Mouse (Mus musculus) hindbrain, embryonic 16.5 days (tissue): ENCODE data around the gene Zfp319. TPM values are rescaled to one million over a fixed set of nuclear protein-coding genes. Genes with fewer than 3 reads are reported as not detected.
A peak's percentile ranks its signal among the peaks of the same experiment; 100 is the strongest.

Source experiments
- ATAC-seq: fragments of 200-750 bp; cut with Nextera tagmentation; 2 replicates; pipeline ENCODE4 v1.8.0; 2017; ENCODE audit warnings: moderate TSS enrichment, moderate library complexity
- H3K27ac ChIP-seq: fragments of 300-500 bp; sonication (generic); 2 replicates; pipeline ENCODE4 v1.5.1; 2014; ENCODE audit warnings: low read depth, mild to moderate bottlenecking, control low read depth, low read length, moderate library complexity
- H3K27me3 ChIP-seq: fragments of 300-500 bp; sonication (generic); replicated peaks from 2 replicates; pipeline ENCODE4 v1.6.1; 2014; ENCODE audit warnings: low read length; ENCODE audit not compliant: control insufficient read depth, insufficient read depth
- H3K36me3 ChIP-seq: fragments of 300-500 bp; sonication (generic); 2 replicates; pipeline ENCODE4 v1.6.1; 2014; ENCODE audit warnings: mild to moderate bottlenecking, low read length, moderate library complexity, mixed read lengths; ENCODE audit not compliant: control insufficient read depth, insufficient read depth
- H3K4me1 ChIP-seq: fragments of 300-500 bp; sonication (generic); 2 replicates; pipeline ENCODE4 v1.6.1; 2014; ENCODE audit warnings: low read depth, low read length; ENCODE audit not compliant: control insufficient read depth, insufficient read depth
- H3K4me2 ChIP-seq: fragments of 300-500 bp; sonication (generic); 2 replicates; pipeline ENCODE4 v1.6.1; 2014; ENCODE audit warnings: mild to moderate bottlenecking, low read length, control low read depth, moderate library complexity
- H3K4me3 ChIP-seq: fragments of 300-500 bp; sonication (generic); 2 replicates; pipeline ENCODE4 v1.5.1; 2014; ENCODE audit warnings: mild to moderate bottlenecking, low read length, control low read depth, moderate library complexity
- H3K9ac ChIP-seq: fragments of 300-500 bp; sonication (generic); 2 replicates; pipeline ENCODE4 v1.6.1; 2014; ENCODE audit warnings: low read depth, mild to moderate bottlenecking, control low read depth, low read length, moderate library complexity
- H3K9me3 ChIP-seq: fragments of 300-500 bp; sonication (generic); 2 replicates; pipeline ENCODE4 v1.6.1; 2014; ENCODE audit warnings: mild to moderate bottlenecking, low read length, moderate library complexity; ENCODE audit not compliant: control insufficient read depth
- WGBS: fragments of 180-500 bp; shearing (Covaris S2); extraction: QIAGEN DNeasy Blood & Tissue Kit; methylation state at CpG from one replicate; pipeline ENCODE4 v1.1.7; 2014; 5-methylcytosine and 5-hydroxymethylcytosine counted together
- polyA plus RNA-seq: library from polyadenylated mRNA; unstranded; fragments of >200 nt; fragmentation: Nextera tagmentation; extraction: Ambion mirVana; gene quantifications from 2 replicates; pipeline ENCODE4 v1.2.1, GENCODE M21; 2015

Zfp319 gene
- polyA plus RNA-seq, 1 experiment from 2014 or later: 12.1 TPM

DNA sequence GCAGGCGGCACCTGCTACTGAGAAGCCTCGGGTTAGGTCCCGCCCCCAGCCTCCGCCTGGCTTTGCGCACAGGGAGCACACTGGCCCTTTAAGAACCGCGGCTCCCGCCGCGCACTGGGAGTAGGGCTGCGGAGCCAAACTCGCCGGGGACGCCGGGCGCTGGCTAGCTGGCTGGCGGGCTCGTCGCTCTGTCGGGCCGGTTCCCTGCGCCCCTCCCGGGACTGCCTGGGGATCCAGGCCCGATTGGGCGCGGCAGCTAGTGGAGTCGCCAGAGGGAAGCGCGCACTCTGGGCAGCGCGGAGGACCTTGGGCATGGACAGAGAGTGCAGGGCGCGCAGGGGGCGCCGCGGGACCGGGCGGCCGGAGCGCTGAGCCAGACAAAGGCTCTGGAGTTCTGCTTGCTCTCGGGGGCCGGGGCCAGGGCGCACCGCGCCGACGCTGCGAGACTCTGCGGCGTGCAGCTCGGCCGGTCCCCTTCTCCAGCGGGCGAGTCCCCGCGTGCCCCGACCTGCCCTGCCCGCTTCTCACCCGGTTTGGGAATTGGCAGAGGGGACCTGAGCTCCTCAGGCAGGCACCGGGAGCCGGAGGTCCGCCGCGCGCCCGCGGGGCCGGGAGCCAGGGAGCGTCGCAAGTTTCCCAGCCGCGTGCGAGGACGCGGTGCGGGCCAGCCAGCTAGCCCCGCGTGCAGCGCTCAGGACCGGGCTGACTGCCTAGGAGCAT lies 20.6 kb upstream of the Zfp319 start, which contains the start of gene Mmp15:
Gene Mmp15, plus strand, starts transcription at position 118 of the 720 bp plus-strand sequence.
- Histone ChIP-seq H3K36me3 (no peaks in the 10 kb centered on the region), H3K4me1 (peaks cover 36% of the 10 kb centered on the region), H3K4me3 (peak within 1 kb of the TSS; percentile 82), H3K27ac (peak within 1 kb of the TSS; percentile 87), H3K27me3 (no peaks in the 10 kb centered on the region), H3K9me3 (no peaks in the 10 kb centered on the region), H3K4me2 (peak within 1 kb of the TSS; percentile 93), H3K9ac (peak within 1 kb of the TSS; percentile 86)
- peak; percentile 70 for ATAC-seq
- 0% methylated on average over 72 of the region's 80 CpGs for WGBS

DNA sequence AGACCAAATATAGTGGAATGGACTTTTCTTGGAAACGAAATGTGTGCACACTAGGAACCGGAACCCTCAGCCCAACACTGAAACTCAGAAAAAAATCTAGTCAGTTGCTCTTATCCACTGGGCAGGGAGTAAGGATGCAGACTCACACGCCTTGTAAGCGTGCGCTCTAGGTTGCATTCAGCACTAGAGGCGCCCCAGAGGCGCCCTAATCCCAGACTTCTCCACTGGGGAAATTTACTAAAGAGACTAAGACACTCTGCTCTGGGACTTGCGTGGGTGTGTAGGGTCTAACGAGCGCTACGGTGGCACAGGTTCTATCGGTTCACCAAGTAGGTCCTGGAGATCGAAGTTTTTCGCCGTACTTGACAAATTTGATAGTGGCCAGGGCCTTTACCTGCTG lies 19.7 kb upstream of the Zfp319 start:
- Histone ChIP-seq H3K9ac (0 out of 2 replicates have a peak overlapping the region, but pooled peaks have one; percentile 86), H3K4me3 (peak overlapping the region; percentile 82), H3K9me3 (no peaks in the 10 kb centered on the region), H3K4me1 (peaks cover 42% of the 10 kb centered on the region), H3K4me2 (peak overlapping the region; percentile 93), H3K36me3 (no peaks in the 10 kb centered on the region), H3K27ac (no peak overlapping the region), H3K27me3 (no peaks in the 10 kb centered on the region)
- ATAC-seq: no peak
- 2% methylated on average over 15 of the region's 15 CpGs for WGBS

DNA sequence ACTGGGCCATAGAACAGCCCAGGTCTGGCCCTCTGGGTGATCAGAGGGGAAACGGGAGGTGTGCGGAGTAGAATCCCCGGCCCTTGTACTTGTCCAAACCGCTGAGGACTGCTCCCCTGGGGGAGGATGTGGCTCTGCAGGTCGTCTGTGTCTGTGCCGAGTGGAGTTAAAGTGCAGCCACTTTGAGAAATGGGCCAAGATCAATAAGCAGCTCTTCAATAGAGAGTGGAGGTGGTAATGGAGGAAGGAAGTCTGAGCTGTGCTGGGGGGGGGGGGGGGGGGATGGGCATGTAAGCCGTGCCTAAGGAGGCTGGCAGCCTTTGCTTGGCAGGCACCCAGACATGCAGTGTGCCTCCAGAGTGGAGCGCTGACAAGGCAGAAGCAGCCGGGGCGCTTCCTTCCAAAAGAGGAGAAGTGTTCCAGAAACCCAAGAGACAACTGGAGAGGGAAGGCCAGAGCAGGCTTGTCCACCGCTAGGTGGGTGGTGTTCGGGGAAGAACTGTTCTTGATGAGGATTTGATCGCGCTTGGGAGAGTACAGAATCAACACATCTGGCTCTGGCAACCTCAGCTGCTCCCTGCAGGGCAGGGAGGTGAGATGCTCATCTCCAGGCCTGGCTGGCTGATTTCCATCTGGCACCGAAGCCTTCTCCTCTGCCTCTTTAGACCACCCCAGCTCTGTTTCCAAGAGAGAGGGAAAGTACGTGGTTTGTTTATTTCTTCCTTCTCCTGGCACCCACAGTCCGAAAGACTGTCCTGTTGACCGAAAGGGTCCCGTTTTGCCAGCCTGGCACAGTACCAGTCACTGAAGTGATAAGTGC lies 17.3 kb upstream of the Zfp319 start:
- H3K9me3 ChIP-seq: no peaks in the 10 kb centered on the region
- H3K36me3 ChIP-seq: peaks cover under 1% of the 10 kb centered on the region
- peak overlapping the region; percentile 27 for H3K4me2 ChIP-seq
- peak overlapping the region; percentile 41 for H3K27ac ChIP-seq
- H3K27me3 ChIP-seq: no peaks in the 10 kb centered on the region
- WGBS: 37% methylated on average over 19 of the region's 19 CpGs
- ATAC-seq: peak; percentile 25
- H3K4me3 ChIP-seq: no peak overlapping the region
- H3K4me1 ChIP-seq: peaks cover 30% of the 10 kb centered on the region
- no peak overlapping the region for H3K9ac ChIP-seq

DNA sequence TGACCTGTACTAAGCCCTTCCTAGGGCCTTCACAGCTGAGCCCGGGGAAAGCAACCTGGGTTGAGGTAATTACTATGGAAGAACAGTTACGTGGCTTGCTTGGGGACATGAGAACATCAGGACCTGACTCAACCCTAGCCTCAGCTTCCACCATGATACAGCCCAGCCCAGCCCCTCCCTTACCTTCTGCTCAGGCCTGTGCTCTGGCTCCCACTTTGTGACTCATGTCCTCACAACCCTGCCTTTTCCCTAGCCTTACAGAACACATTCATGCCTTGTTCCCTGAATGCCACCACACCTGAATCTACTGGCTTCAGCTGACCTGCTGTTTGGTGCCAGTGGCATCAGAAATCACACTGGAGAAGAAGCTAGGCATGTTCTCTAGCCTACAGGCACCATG lies 16.6 kb upstream of the Zfp319 start:
- Histone ChIP-seq H3K27ac (peak overlapping the region; percentile 26; the same call in 1 of the 2 replicates), H3K4me2 (no peak overlapping the region), H3K9me3 (no peaks in the 10 kb centered on the region), H3K36me3 (peaks cover 7% of the 10 kb centered on the region), H3K4me3 (no peak overlapping the region), H3K27me3 (no peaks in the 10 kb centered on the region), H3K4me1 (peaks cover 24% of the 10 kb centered on the region), H3K9ac (no peak overlapping the region)
- 91% methylated on average over 2 of the region's 2 CpGs for WGBS
- no peak for ATAC-seq

DNA sequence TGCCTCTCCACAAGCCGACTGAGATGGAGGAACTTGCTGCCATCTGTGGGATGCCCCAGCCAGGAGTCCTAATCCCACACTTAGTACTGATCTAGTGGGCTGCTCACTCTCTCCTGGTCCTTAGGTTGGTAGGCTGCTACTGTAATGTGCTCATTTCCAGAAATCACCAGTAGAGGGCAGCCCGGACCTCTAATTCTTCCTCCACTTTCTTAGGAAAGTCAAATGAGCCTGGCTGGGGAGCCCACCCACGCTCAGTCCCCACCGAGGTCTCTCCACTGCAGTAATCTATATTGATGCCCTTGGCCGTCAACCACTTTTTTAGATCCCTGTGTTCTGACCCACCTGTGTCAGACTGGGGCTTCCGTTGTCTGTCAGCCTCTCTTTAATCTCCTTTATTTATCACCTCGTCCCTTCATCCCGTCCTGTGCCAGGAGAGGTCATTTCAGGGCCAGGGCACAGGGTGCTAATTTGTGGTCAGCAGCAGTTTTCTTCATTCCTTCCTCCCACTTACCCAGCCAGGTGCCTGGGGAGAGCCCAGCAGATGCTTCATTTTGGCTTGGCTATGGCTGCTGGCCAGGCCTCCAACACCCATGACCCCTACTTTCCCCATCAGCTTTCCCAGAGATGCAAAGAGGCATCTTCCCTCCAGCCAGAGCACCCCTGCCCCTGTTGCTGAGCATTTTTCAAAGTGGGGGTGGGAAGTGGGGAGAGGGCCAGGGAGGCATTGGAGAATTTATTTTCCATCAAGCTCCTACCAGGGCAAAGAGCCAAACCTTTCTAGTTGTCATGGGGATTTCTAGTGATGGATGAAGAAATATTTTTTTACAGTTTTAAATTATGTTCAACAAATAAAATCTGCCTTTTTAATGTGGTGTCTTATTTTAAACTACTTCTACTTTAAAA lies 15.1 kb upstream of the Zfp319 start:
- peaks cover 11% of the 10 kb centered on the region for H3K36me3 ChIP-seq
- H3K9me3 ChIP-seq: no peaks in the 10 kb centered on the region
- H3K27me3 ChIP-seq: no peaks in the 10 kb centered on the region
- ATAC-seq: peak; percentile 52
- H3K4me2 ChIP-seq: no peak overlapping the region
- no peak overlapping the region for H3K9ac ChIP-seq
- H3K4me1 ChIP-seq: peaks cover 23% of the 10 kb centered on the region
- no peak overlapping the region for H3K4me3 ChIP-seq
- WGBS: 22% methylated on average over 8 of the region's 8 CpGs
- no peak overlapping the region for H3K27ac ChIP-seq

DNA sequence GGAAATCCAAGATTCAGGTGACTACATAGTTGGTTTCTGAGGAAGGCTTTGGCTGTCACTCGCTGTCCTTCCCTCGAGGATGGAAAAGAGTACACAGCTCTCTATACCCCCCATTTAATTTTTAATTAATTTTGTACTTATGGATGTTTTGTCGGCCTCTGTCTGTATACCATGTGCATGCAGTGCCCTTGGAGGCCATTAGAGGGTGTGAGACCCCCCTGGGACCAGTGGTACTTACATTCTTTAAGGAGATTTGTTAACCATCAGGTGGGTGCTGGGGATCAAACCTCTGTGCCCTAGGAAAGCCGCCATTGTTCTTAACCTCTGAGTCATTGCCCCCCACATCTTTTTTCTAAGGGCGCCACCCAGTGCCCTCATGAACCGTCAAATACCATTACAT lies 12.9 kb upstream of the Zfp319 start:
- no peak overlapping the region for H3K4me2 ChIP-seq
- H3K27me3 ChIP-seq: no peaks in the 10 kb centered on the region
- no peak overlapping the region for H3K4me3 ChIP-seq
- no peak overlapping the region for H3K9ac ChIP-seq
- no peaks in the 10 kb centered on the region for H3K9me3 ChIP-seq
- H3K36me3 ChIP-seq: peaks cover 20% of the 10 kb centered on the region
- peaks cover 16% of the 10 kb centered on the region for H3K4me1 ChIP-seq
- 77% methylated on average over 6 of the region's 6 CpGs for WGBS
- H3K27ac ChIP-seq: no peak overlapping the region
- no peak for ATAC-seq

DNA sequence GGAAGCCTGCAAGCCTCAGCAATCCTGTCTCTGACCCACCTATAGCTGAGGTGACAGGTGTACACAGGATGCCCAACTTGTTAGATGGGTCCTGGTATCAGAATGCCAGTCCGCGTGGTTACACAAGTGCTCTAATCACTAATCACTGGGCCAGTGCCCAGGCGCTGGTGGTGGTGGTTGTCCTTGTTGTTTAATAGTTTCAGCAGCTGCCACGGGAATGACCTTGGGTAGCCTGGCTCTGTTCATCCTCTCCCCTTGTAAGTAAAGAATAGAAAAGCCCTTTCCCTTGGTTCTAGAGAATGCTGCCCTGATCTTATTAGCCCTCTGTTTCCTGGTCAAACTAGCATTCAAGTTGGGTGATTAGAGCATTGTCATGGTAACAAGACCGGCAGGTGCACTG lies 10.0 kb upstream of the Zfp319 start:
- Histone ChIP-seq H3K4me3 (no peak overlapping the region), H3K9me3 (no peaks in the 10 kb centered on the region), H3K27ac (no peak overlapping the region), H3K36me3 (peaks cover 24% of the 10 kb centered on the region), H3K9ac (no peak overlapping the region), H3K27me3 (no peaks in the 10 kb centered on the region), H3K4me2 (no peak overlapping the region), H3K4me1 (peaks cover under 1% of the 10 kb centered on the region; the same call in 1 of the 2 replicates)
- ATAC-seq: no peak
- 69% methylated on average over 5 of the region's 5 CpGs for WGBS

DNA sequence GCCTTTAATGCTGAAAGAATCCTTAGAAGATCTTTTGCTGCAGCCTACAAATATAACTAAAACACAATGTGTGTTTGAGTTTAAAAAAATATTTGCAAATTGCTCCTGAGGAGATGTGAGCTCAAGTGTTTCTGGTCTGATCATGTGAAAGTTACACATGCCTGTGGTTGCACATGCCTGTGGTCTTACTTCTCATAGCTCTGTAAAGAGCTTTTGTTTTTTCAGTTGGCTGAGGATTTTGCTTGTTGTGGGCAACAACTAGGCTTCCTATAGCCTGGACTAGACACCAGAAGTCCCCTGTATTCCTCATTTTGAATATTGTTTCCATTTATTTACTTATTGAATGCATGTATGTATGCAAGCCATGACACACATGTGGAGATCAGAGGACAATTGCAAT lies 4.6 kb upstream of the Zfp319 start:
- H3K4me3 ChIP-seq: no peak overlapping the region
- H3K4me1 ChIP-seq: peaks cover 5% of the 10 kb centered on the region
- peaks cover 16% of the 10 kb centered on the region; the same call in 1 of the 2 replicates for H3K36me3 ChIP-seq
- no peak overlapping the region for H3K27ac ChIP-seq
- H3K4me2 ChIP-seq: no peak overlapping the region
- no peak overlapping the region for H3K9ac ChIP-seq
- ATAC-seq: no peak
- no peaks in the 10 kb centered on the region for H3K9me3 ChIP-seq
- H3K27me3 ChIP-seq: no peaks in the 10 kb centered on the region
